Mouse (Mus musculus) CD4-positive, CD25-positive, alpha-beta regulatory T cell, adult 4 months (primary cell): ENCODE measurements around the gene Gpr26. TPM values are rescaled to one million over a fixed set of nuclear protein-coding genes. Genes with fewer than 3 reads are reported as not detected.

Source experiments
- ATAC-seq: one replicate; pipeline ENCODE4 v1.8.0; 2017
- polyA plus RNA-seq, 2 experiments: library from polyadenylated mRNA; unstranded; fragments of 100-300 nt; shearing (Covaris generic); gene quantifications; one replicate each; pipeline ENCODE4 v1.2.1; 2017

Gpr26 gene
- not detected for polyA plus RNA-seq

- ATAC-seq = no peak
Observed at GRCm38 (mm10) chr7:131966023-131966915, at the start of gene Gpr26. Gene Gpr26 (plus strand): TSS chr7:131966460.

DNA sequence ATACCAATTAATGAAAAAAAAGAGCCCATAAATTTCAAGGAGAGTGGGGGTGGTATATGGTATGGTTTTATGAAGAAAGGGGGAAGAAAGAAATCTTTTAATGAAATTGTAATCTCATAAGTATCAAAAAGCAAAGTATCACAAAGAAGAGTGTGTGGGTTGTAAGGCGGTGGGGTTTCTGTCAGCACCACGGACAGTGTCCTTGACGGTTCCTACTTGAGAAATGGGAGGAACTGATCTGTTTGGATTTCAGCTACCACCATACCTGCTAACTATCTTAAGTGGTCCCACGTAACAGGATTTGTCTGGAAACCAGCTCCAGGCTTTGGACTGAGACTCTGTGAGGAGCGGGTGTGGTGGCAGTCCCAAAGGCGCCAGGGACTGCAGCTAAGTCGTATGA lies 48.9 kb upstream of the Gpr26 start:
- no peak for ATAC-seq

DNA sequence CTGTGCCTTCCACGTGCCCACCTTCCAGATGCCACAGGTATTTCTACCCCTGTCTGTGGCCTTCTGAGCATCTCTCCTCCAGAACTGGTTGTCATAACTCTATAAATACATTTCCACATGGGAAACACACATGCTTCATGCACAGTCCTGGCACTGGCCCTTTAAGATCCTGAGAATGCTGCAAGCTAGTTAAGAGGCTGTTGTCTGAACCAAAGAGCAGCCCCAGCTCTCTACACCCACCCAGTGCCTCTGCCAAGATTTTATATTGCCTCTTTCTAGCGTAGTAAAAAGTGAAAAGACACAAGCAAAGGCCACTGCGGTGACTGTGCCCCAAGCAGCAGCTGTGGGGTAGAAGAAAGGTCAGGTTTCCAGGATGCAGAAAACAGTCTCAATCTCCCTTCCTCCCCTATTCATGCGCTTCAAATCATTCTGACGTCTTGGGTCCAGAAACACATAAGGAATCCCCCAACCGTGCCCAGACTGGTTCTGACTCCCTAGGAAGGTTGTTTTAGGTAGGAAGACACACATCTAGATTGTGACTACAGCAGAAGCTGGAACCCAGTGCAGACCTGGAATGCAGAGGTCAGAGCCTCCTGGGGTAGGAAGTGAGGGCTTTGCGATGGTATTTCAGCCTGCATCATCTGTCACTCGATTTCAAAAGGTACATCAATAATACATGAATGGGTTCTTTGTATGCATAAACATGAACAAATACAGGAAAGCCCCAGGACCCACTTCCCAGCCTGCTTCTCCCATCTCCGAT lies 38.8 kb upstream of the Gpr26 start:
- ATAC-seq = no peak

GRCm38 (mm10) chr7:131937611-131938010 lies 28.6 kb upstream of the Gpr26 start:
- ATAC-seq = no peak

DNA sequence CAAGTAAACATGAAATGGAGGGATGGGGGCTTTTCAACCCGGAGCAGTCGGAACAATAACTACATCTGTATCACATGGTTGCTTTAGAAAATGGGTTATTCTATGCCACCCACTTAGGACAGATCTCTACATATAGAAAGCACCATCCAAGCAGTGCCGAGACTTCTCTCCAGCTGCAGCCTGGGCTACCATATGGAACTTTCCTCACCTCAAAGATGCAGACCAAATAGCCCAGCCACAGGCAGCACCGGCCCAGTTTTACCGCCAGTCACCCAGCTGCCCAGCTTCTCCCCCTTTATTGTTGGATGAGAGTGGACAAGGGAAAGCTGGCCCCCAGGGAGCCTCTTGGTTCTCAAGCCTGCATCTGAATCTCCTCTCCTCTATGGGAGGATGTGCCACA lies 15.1 kb upstream of the Gpr26 start:
- no peak for ATAC-seq

DNA sequence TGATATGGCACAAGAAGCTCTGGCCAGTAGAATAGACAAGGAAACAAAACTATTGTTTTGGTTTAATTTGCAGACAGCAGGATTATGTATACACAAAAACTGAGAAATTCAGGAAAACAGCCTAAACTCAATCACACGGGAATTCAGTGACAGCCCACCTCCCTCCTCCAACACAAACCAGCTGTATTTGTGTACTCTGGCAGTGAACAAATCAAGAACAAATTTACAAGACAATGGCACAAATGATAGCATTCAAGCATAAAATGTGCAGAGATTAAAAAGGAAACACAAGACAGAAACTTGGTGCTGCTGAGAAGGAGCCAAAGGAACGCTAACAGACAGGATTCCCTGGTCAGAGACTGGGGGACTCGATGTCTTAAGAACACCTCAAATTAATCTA lies 12.9 kb upstream of the Gpr26 start:
- no peak for ATAC-seq

DNA sequence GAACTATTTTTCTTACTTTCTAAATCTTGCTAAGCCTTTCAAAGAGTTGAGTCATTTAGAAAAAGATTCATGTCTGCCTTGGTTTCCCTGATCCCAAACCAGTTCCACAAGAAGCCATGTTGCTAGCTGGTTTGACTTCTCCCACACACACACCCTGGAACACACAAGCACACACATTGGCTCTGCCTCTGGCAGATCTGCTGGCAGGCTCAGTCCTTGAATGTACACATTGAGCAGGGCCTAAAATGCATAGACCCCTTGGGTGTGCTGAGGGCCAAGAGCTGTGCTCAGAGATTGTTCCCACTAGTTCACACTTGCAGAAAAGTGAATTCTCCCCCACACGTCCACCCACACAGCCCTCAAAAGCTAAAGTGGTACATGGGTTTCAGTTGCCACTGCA lies 7.6 kb upstream of the Gpr26 start:
- ATAC-seq = no peak

DNA sequence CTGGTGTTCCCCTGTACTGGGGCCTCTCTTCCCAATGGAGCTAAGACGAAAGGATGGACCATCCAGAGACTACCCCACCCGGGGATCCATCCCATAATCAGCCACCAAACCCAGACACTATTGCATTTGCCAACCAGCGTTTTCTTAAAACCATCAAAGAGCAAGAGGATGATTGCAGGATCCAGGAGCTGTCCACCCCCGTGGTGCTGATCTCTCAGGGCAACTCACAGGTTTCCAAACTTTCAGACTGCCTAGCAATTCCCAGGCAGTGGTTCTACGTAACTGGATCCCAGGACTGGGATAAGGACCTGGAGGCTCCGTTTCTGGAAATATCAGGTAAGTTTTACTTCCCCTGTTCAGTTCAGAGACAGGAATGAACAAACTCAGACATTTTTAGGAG lies 5.7 kb upstream of the Gpr26 start:
- ATAC-seq = no peak

GRCm38 (mm10) chr7:131966916-131967494 lies 745 bp downstream of the Gpr26 start:
- no peak for ATAC-seq

DNA sequence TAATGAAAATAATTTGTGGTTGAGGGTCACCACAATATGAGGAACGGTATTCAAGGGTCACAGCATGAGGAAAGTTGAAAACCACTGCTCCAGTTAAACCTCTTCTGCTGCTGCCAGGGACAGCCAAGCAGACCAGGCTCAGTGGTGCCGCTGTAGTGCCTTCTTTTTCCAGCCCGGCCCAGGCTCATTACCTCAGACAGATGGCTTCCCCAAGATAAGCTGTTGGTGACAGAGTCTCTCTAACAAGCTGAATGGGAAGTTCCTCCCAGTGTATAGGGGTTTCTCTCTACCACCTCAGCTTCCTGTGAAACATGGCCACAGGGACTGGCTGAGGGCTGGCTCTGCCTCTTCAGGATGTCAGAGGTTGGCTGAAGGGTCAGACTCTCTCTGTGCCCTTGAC lies 4.0 kb downstream of the Gpr26 start:
- no peak for ATAC-seq

DNA sequence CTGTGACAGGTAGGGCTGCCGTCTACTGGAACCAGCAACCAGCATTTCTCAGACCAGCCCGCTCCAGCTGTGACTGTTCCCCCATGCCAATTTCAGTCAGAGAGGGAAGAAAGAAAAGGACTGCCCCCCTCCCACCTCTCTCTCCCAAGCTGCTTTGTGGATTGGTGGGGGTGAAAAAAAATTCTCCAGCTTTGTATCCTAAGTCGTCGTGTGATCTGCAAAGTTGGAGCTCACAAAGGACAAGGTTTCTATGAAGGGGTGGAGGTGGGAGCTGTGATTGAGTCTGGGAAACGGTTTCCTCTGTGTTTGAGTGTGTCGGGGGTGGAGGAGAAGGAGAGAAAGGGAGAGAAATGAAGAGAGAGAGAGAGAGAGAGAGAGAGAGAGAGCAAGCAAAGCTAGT lies 9.6 kb downstream of the Gpr26 start:
- no peak for ATAC-seq

- ATAC-seq = no peak
Observed at GRCm38 (mm10) chr7:131978609-131979008, 12.3 kb downstream of the Gpr26 start.

DNA sequence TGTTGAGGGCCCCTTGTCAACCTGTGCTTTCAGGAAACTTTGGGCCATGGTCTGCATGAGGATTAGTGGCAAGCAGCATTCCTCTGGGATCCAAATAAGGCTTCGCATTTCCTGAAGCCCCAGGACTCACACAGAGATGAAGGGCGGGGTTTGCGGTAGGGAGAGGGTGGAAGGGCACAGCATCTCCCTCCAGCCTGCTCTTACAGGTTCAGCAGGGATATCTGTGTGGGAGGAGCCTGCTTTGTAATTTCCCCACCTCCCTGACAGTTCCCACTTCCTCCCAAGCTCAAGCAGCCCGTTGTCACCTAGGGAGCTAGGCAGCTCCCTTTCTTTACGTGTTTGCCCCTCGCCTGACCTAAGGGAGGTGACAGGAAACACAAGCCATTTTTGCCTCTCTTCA lies 22.8 kb downstream of the Gpr26 start:
- no peak for ATAC-seq

DNA sequence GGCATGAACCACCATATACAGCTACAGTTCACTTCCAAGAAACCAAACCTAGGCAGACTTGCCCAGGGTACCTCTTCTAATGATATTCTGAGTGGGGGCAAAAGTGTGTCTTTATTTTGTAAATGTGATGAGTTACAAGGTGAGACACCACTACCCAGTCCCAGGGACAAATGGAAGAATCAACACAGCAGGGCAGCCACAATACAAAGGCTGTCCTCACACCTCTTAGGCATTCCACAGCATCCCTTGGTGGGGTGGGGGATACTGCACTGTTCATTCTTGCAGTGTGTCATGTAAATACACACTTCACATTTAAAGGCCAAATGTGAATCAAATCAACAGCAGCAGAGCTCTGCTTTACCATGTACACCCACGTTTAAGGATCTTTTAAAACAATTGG lies 26.0 kb downstream of the Gpr26 start:
- no peak for ATAC-seq

DNA sequence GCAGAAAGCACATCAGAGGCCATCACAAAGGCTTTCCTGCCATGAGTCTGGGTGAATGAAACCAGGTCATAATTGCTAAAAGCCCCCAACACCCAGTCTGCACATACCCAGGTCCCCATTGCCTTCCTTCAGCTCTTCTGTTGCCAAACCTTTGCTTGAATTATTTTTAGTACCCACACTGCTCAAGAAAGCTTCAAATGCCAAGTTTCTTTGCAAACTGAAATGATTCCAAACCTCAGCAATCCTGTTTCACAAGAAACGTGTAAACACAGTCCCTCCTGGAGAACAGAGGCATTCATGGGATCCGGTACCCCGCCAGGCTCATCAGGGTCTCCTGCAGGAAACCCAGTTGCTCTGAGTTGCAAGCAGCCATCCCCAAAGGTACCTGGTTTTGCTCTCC lies 26.6 kb downstream of the Gpr26 start:
- ATAC-seq = no peak

DNA sequence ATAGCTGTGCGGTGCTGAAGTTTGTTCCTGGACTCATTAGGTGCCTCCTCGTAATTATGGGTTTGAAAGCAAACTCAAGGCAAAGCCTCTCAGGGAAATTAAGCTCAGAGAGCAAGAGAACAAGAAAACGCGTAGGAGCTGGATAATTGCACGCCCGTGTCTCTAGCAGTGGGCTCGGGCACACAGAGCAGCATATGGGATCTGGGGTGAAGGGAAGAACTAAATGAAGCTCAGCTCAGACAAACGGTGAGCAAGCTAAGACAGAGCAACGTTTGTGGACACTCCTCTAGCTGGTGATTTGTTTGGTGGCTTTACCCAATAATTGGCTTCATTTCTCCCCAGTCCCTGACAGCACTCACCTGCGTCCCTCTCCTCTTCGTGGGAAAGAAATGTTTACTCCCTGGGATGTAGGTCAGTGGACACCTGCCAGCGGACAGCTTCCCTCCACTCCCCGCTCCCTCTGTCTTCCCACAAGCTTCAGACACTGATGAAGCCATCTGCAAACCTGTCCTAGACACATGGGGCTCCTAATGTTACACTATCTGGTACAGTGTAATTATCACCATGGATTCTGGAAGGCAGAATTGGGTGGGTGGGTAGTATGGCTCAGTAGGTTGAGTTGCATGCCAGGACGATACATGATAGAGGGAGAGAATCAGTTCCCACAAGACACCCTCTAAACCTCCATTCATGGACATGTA lies 39.9 kb downstream of the Gpr26 start:
- no peak for ATAC-seq

GRCm38 (mm10) chr7:132009002-132009401 lies 42.7 kb downstream of the Gpr26 start:
- no peak for ATAC-seq

- ATAC-seq = no peak
Observed at GRCm38 (mm10) chr7:132012969-132013679, 46.9 kb downstream of the Gpr26 start.

GRCm38 (mm10) chr7:132013970-132014369 lies 47.7 kb downstream of the Gpr26 start:
- no peak for ATAC-seq

DNA sequence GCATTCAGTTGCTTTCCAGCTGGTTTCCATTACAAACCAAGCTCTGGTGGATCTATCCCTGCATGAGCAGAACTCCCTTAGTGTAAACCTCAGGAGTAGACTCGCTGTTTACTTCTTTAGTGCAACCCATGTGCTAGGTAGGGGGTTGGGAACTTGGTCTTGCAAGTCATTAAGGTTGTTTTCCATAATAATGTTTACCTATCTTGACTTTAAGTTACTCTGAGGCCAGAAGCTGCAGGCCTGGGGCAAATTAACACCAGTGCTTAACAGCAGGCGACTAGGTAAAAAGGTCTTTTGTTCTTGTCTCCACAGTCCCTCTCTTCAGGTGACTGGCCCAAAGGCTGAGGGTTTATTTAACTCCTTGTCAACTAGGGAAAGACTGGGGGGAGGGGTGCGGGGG lies 48.9 kb downstream of the Gpr26 start:
- ATAC-seq = no peak

GRCm38 (mm10) chr7:132015933-132016332 lies 49.7 kb downstream of the Gpr26 start:
- no peak for ATAC-seq

DNA sequence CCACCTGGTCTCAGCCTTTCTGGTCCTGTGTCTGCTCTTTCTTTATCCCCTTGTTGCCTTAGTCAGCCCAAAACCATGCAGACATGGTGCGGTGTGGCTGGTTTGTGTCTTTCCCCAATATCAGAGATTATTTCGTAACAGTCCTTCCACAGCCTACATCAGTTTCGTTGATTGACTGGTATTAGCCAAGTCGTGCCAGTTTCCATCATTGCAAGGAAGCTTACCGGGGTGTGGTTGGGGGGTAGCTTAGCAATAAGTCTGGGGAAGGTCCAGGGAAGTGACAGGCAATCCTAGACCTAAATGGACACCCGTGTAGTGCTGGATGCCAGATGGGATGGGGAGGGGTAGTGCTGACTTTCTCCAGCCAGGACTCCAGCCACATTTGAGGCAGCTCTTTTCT lies 59.3 kb downstream of the Gpr26 start:
- ATAC-seq = no peak
